Mouse (Mus musculus): Measurements from ENCODE around the gene Fancc.
A peak's percentile ranks its signal among the peaks of the same experiment; 100 is the strongest.

Gene Fancc

DNA sequence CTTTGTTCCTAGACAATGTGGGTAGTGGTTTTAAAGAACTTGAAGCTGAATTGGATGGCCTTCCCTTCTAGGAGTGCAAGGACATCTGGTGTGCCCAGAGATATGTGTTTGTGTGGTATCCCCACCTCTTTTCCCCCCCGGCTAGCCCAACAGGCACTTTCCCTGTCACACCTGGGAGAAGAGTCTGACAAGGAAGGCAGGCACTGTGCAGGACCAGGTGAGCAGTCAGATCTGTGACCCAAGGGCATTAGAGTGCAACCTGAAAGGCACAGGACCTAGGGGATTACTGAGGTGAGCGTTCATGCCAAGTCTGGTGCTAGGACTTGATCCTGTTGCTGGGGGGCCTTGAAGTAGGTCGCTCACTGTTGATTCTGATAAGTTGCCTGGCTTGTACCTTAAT lies 255.4 kb downstream of the Fancc start:
- DNase-seq: no peak

DNA sequence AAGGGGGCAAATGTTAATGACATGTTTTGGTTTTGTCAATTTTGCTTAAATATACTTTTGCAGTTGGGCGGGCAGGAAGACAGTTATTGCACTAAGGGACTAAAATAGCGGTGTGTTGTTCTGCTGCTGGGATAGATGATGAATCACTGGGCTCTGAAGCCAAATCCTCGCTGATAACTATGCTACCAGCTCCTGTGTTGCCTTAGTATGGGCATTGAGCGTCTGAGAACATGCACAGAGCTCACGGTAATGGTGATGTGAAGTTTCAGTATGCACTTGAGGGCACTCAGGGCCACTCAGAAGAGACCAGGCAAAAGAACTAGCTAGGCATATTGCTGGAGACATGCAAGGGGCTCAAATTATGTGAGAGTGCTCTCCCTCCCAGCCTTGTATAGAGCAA lies 256.2 kb downstream of the Fancc start:
- DNase-seq: no peak

DNA sequence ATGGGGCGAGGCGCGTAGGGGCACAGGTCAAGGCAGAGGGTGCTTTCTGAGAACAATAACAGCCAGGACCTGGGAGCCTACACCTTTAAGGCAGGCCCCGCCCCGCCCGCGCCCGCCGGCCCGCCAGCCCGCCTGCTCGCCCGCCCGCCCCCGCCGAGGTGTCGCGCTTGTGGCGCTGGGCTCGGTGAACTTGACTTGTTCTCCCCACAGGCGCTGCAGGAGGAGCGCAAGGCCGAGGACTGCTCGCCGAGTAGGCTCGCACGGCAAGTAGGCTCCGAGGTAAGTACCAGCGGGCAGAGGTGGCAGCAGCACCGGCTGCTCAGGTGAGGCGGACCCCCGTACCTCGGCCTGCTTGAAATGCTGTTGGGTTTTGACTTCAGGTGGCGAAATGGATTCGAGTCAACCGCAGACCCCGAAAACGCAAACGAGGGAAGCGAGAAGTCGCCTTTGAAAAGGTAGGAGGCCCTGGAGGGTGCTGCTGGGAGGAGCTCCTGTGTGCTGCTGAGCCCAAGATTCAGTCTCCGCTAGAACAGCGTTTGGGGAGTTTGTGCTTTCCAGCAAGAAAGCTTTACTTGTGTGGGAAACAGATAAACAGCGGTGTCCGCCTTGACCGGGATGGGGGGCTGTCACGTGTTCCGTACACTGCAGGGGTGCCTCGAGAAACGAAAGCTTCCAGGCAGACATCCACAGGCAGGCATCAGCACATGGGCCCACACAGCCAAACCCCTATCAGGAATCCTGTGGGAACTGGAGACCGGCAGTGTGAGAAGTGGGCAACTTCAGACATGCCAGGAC lies 257.0 kb downstream of the Fancc start:
- peak; percentile 73 to 83 for DNase-seq

DNA sequence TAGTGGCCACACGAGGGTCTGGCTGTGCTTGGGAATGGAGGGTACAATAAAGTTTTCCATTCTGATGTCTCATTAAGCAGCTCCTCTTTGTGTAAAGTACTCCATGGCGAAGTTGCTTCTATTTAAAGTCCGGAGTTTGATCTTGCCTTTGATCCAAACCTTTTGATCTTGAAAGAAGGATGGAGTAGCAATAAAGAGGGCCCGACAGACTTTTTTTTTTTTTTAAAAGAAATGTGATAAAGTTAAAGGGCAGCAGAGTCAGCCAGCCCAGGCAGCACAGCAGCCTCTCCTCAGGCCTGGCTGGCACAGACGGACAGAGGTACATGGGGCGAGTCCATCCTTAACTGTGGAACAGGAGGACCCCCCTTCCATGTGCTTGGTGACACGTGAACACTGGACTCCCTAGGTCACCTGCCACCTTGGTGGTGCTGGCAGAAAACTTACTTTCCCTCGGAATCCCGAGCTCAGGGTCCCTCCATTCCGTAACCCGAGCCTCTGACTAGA lies 257.7 kb downstream of the Fancc start:
- DNase-seq: no peak

DNA sequence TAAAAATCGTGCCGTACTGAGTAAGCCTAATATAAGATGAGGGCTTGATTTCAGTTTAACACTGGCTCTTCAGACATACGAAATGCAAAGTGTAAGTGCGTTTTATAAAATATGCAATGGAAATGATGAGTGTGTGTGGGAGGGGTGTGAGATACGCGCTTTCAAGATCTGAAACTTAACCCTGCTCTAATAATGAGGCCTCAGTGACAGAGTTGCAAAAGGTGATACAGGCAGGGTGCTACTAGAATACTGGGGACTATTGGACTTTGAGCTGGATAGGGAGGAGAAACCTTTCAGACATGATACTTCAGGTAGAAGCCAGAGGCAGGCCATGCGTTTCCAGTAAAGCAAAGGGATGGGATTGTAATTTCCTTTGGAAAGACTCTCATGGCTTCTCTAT lies 259.0 kb downstream of the Fancc start:
- no peak for DNase-seq

DNA sequence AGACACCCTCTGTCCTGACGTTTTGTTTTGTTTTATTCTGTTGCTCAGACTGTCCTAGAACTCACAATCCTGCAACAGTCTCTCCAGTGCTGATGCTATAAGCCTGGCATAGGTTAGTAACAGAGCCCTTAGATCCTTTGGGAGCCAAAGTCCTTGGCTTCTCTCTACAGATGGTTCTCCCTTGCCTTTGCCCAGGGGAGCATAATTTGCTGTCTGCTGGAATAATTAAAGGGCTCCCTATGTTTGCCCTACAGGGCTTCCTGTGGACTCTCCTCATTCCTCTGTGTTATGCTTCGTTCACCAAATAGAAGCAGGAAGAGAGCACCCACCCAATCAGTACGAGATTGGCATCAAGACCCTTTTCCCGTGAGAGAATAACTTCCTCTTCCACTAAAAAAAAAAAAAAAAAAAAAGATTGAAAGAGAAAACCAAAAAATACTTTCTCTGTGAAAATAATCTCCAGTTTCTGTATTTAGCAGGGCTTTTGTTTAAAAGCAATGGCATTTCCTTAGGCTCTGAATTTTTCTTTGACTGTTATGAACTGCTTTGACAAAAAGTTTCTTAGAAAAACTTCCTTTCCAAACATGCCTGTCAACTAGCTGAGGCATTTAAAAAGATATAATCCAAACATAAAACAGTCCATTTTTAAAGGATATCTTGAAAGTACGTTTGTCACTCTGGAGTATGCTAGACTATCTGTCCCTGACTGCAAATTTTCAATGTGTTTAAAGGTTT lies 260.8 kb downstream of the Fancc start:
- no peak for DNase-seq

DNA sequence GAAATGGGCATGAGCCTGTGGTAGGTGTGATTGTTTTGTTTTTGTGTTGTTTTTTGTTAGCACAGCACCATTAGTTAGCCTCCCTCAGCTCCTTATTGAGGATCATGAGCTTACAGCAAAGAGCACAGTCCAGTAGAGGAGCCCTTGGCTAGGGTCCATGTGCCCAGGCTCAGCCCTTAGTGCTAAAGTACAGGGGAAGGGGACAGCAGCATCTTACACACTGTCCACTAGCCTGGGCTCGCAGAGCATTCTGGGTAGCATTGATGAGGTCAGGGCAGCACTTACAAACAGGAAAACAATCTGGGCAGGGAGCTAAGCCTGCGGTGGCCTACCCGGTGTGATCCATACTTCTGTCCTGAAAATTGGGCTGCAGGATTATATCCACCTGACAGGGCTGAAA lies 261.5 kb downstream of the Fancc start:
- no peak for DNase-seq

Measured in spleen, adult 18-20 months (tissue).